Comparison of ENCODE assay signal across 14 mouse cellular contexts in the genomic region with DNA sequence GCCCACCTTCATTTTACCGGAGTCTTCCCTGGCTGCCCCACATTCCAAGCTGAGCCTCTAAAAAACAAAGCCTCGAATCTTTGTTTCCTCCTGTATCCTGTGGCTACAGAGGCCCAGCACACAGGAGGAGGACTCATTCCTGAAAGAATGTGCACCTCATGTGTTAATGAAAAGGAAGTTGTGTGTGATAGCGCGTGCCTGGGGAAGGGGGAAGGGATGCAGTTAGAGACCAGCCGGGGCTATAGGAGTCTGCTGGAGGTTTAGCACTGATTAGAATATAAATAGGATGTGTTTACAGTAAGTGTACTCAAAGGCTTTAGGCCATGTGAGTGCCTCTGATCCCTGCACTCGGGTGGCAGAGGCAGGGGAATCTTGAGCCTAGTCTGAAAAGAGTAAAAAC. TPM values are rescaled to one million over a fixed set of nuclear protein-coding genes. Genes with fewer than 3 reads are reported as not detected.
DNase-seq lines count a peak whose midpoint lies in the region; ATAC-seq and TF ChIP-seq lines count a peak whose summit lies in the region.
"Had no signal": no experiment of that assay in that cellular context is flagged by ENCODE, and none has a peak within 500 bp of the region (broad histone marks: within the 10 kb centered on the region; RNA-seq: fewer than 3 reads in every experiment).

No protein-coding gene starts in this region.

- no peaks in the 10 kb centered on the region for H3K36me3 ChIP-seq in forebrain, embryonic 12.5 days (replicated peaks)
- H3K36me3 ChIP-seq in forebrain, embryonic 11.5 days (ENCODE audit: control insufficient read depth, insufficient read depth, low read length), result no peaks in the 10 kb centered on the region
- no peaks in the 10 kb centered on the region for H3K36me3 ChIP-seq in kidney, postnatal 0 days (ENCODE audit: insufficient read depth, low read length)

- no peak for TF ChIP-seq CTCF in kidney, postnatal 0 days (IDR thresholded peaks at IDR 0.05; ENCODE audit: low read depth)

- no peak for ATAC-seq in forebrain, embryonic 12.5 days (ENCODE audit: low FRiP score)
- ATAC-seq in forebrain, embryonic 11.5 days (replicated peaks; ENCODE audit: low FRiP score), result no peak
- no peak for ATAC-seq in kidney, postnatal 0 days (replicated peaks; ENCODE audit: low FRiP score, low read depth)
- ATAC-seq: hindbrain, postnatal 0 days had no signal

- no peak overlapping the region for H3K27ac ChIP-seq in forebrain, embryonic 12.5 days
- H3K27ac ChIP-seq in forebrain, embryonic 11.5 days (ENCODE audit: low read depth, low read length), result no peak overlapping the region
- H3K27ac ChIP-seq in kidney, postnatal 0 days, result peak overlapping the region; percentile 78; the same call in 1 of the 2 replicates
- H3K27ac ChIP-seq: hindbrain, postnatal 0 days had no signal

- 3% methylated on average over 6 of the region's 6 CpGs for WGBS in forebrain, embryonic 12.5 days
- WGBS in forebrain, embryonic 11.5 days, result under 1% methylated on average over 6 of the region's 6 CpGs
- WGBS in kidney, postnatal 0 days, result 31% methylated on average over 6 of the region's 6 CpGs

- H3K4me3 ChIP-seq in forebrain, embryonic 12.5 days (replicated peaks), result no peak overlapping the region
- no peak overlapping the region for H3K4me3 ChIP-seq in forebrain, embryonic 11.5 days (ENCODE audit: low read depth, low read length)
- H3K4me3 ChIP-seq in kidney, postnatal 0 days (replicated peaks; ENCODE audit: low read depth, low read length), result no peak overlapping the region

- H3K27me3 ChIP-seq in forebrain, embryonic 12.5 days, result peaks cover 62% of the 10 kb centered on the region
- H3K27me3 ChIP-seq in forebrain, embryonic 11.5 days (ENCODE audit: control insufficient read depth, insufficient read depth, low read length), result peaks cover 24% of the 10 kb centered on the region
- H3K27me3 ChIP-seq in kidney, postnatal 0 days (ENCODE audit: insufficient read depth, low read length), result no peaks in the 10 kb centered on the region

- H3K9me3 ChIP-seq in forebrain, embryonic 12.5 days, result no peaks in the 10 kb centered on the region
- H3K9me3 ChIP-seq in forebrain, embryonic 11.5 days (ENCODE audit: control insufficient read depth, low read length), result no peaks in the 10 kb centered on the region
- H3K9me3 ChIP-seq in kidney, postnatal 0 days (replicated peaks; ENCODE audit: low read length), result no peaks in the 10 kb centered on the region

- no peak for DNase-seq in forebrain, embryonic 11.5 days (ENCODE audit: low spot score)
- peak; percentile 61 for DNase-seq in kidney, postnatal 0 days (ENCODE audit: low spot score)
- DNase-seq in kidney, postnatal 36 days, result no peak
- peak; percentile 62 for DNase-seq in NIH3T3 (ENCODE audit: low read depth)
- DNase-seq in heart, postnatal 4 days, result peak; percentile 29
- no peak for DNase-seq in spleen, postnatal 4 days (ENCODE audit: low spot score in 2 of 2)
- no peak for DNase-seq in adrenal gland, postnatal 4 days (ENCODE audit: low spot score in 2 of 2)
- DNase-seq: cerebellum, postnatal 36 days; thymus, adult 2 months had no signal

- peaks cover 20% of the 10 kb centered on the region for H3K4me1 ChIP-seq in forebrain, embryonic 12.5 days
- no peaks in the 10 kb centered on the region; the same call in 1 of the 2 replicates for H3K4me1 ChIP-seq in forebrain, embryonic 11.5 days (replicated peaks; ENCODE audit: control insufficient read depth, insufficient read depth, low read length)
- peaks cover 9% of the 10 kb centered on the region for H3K4me1 ChIP-seq in kidney, postnatal 0 days (replicated peaks; ENCODE audit: insufficient read depth, low read length)

- H3K9ac ChIP-seq in forebrain, embryonic 12.5 days, result peak overlapping the region; percentile 25; the same call in 1 of the 2 replicates
- H3K9ac ChIP-seq in forebrain, embryonic 11.5 days (ENCODE audit: low read length), result no peak overlapping the region
- no peak overlapping the region for H3K9ac ChIP-seq in kidney, postnatal 0 days (ENCODE audit: low read depth, low read length)

- no peak overlapping the region for H3K4me2 ChIP-seq in forebrain, embryonic 12.5 days
- H3K4me2 ChIP-seq in forebrain, embryonic 11.5 days (ENCODE audit: low read depth, low read length, severe bottlenecking), result no peak overlapping the region
- no peak overlapping the region for H3K4me2 ChIP-seq in kidney, postnatal 0 days (ENCODE audit: low read length)

RNA-seq across cellular contexts. Expression of a gene that starts 0.8 kb away (rescaled TPM):
- 0.20 and 0.21 TPM in 2 replicates for polyA plus RNA-seq in forebrain, embryonic 12.5 days (2016; fragmentation: Nextera tagmentation; extraction: Ambion mirVana)
- 0.29 TPM in 1 of 2 replicates, not detected in the other for polyA plus RNA-seq in forebrain, embryonic 11.5 days (2014; fragmentation: Nextera tagmentation; extraction: Ambion mirVana)
- polyA plus RNA-seq in kidney, postnatal 0 days (2015; fragmentation: Nextera tagmentation; extraction: Ambion mirVana), result 0.19 and 0.20 TPM in 2 replicates
- under 1 TPM; 0.14 to 0.29 TPM for total RNA-seq in heart, postnatal 4 days (2021)
- under 1 TPM in 1 of 2 experiments, not detected in 1; 0.25 TPM for total RNA-seq in adrenal gland, postnatal 4 days (2021)
- total RNA-seq: hindbrain, postnatal 0 days; left cerebral cortex, adult 18-20 months had no signal
- polyA plus RNA-seq: frontal cortex, adult 2 months had no signal

RNA-seq across cellular contexts. Expression of a gene that starts 11.0 kb away (rescaled TPM):
- 8.4 and 8.5 TPM in 2 replicates for polyA plus RNA-seq in forebrain, embryonic 12.5 days (2016; fragmentation: Nextera tagmentation; extraction: Ambion mirVana)
- polyA plus RNA-seq in forebrain, embryonic 11.5 days (2014; fragmentation: Nextera tagmentation; extraction: Ambion mirVana), result 3.1 and 4.9 TPM in 2 replicates
- 106 and 124 TPM in 2 replicates for polyA plus RNA-seq in kidney, postnatal 0 days (2015; fragmentation: Nextera tagmentation; extraction: Ambion mirVana)
- 10 to 100 TPM; 12.8 to 13.8 TPM for total RNA-seq in heart, postnatal 4 days (2021)
- 10 to 100 TPM; 39.6 to 46.0 TPM for total RNA-seq in adrenal gland, postnatal 4 days (2021)

RNA-seq across cellular contexts. Expression of a gene that starts 14.7 kb away (rescaled TPM):
- 27.6 and 30.2 TPM in 2 replicates for polyA plus RNA-seq in forebrain, embryonic 12.5 days (2016; fragmentation: Nextera tagmentation; extraction: Ambion mirVana)
- 42.5 and 43.4 TPM in 2 replicates for polyA plus RNA-seq in forebrain, embryonic 11.5 days (2014; fragmentation: Nextera tagmentation; extraction: Ambion mirVana)
- 182 and 208 TPM in 2 replicates for polyA plus RNA-seq in kidney, postnatal 0 days (2015; fragmentation: Nextera tagmentation; extraction: Ambion mirVana)
- 10 to 100 TPM; 35.8 to 43.2 TPM for total RNA-seq in heart, postnatal 4 days (2021)
- 100 to 1,000 TPM; 179 to 185 TPM for total RNA-seq in adrenal gland, postnatal 4 days (2021)

RNA-seq across cellular contexts. Expression of a gene that starts 16.4 kb away (rescaled TPM):
- 48.1 and 52.1 TPM in 2 replicates for polyA plus RNA-seq in forebrain, embryonic 12.5 days (2016; fragmentation: Nextera tagmentation; extraction: Ambion mirVana)
- polyA plus RNA-seq in forebrain, embryonic 11.5 days (2014; fragmentation: Nextera tagmentation; extraction: Ambion mirVana), result 50.1 and 62.8 TPM in 2 replicates
- polyA plus RNA-seq in kidney, postnatal 0 days (2015; fragmentation: Nextera tagmentation; extraction: Ambion mirVana), result 129 and 131 TPM in 2 replicates
- total RNA-seq in heart, postnatal 4 days (2021), result 10 to 100 TPM; 31.6 to 32.4 TPM
- total RNA-seq in adrenal gland, postnatal 4 days (2021), result 10 to 100 TPM; 74.5 to 76.0 TPM

RNA-seq across cellular contexts. Expression of a gene that starts 32.4 kb away (rescaled TPM):
- 0.19 TPM in 1 of 2 replicates, not detected in the other for polyA plus RNA-seq in forebrain, embryonic 12.5 days (2016; fragmentation: Nextera tagmentation; extraction: Ambion mirVana)
- polyA plus RNA-seq in forebrain, embryonic 11.5 days (2014; fragmentation: Nextera tagmentation; extraction: Ambion mirVana), result 0.15 TPM in 1 of 2 replicates, not detected in the other
- polyA plus RNA-seq in kidney, postnatal 0 days (2015; fragmentation: Nextera tagmentation; extraction: Ambion mirVana), result 17.1 and 19.1 TPM in 2 replicates
- total RNA-seq in heart, postnatal 4 days (2021), result not detected
- 1 to 10 TPM; 4.4 to 4.5 TPM for total RNA-seq in adrenal gland, postnatal 4 days (2021)
- total RNA-seq: megakaryocyte progenitor cell, adult 5-6 weeks had no signal

Comparison
In these comparisons a context has a peak if more than half of its experiments do, and no peak if none do; other contexts are left out.
1. DNase-seq: peak in kidney, postnatal 0 days (single experiment), NIH3T3 (single experiment) and heart, postnatal 4 days (single experiment); none in forebrain, embryonic 11.5 days (single experiment), kidney, postnatal 36 days (0 of 2), spleen, postnatal 4 days (0 of 2) and adrenal gland, postnatal 4 days (0 of 2).
2. RNA of a gene that starts 11.0 kb away (polyA plus RNA-seq): 106 to 124 TPM in kidney, postnatal 0 days; 8.4 to 8.5 TPM in forebrain, embryonic 12.5 days and 3.1 to 4.9 TPM in forebrain, embryonic 11.5 days; every median in the first group is over 10 times any median in the second.